Mouse (Mus musculus): ENCODE measurements at regions not wholly inside any gene's neighbourhood (a gene's known extent, or its start where the extent isn't known, plus 50 kb on each side); places are given as distances from the start of the nearest gene placed in this dataset.

GRCm38 (mm10) chr9:88269216-88269615, 57.8 kb upstream of the Nt5e start:
- H3K4me2 ChIP-seq (ENCODE audit: insufficient read depth, low read depth, poor library complexity, severe bottlenecking): no peak overlapping the region
- no peak overlapping the region for H3K4me3 ChIP-seq (replicated peaks in 1 of 3; ENCODE audit: low read depth in 2 of 3, low read length in 2 of 3, poor library complexity in 1 of 3)
- H3K9ac ChIP-seq (ENCODE audit: insufficient read depth, low read depth): no peak overlapping the region
- peaks cover 0 to 5% of the 10 kb centered on the region in 2 experiments; a peak in 1 of 4 replicates for H3K4me1 ChIP-seq (ENCODE audit: control insufficient read depth in 1 of 2, insufficient read depth in 2 of 2)
- no peaks in the 10 kb centered on the region for H3K36me3 ChIP-seq (replicated peaks in 1 of 2; ENCODE audit: control insufficient read depth in 1 of 2, insufficient read depth in 1 of 2, low read length in 1 of 2)
- no peak for TF ChIP-seq GABPA (IDR thresholded peaks at IDR 0.05; ENCODE audit: insufficient replicate concordance, low read depth, low read length)
- TF ChIP-seq NELFE (IDR thresholded peaks at IDR 0.05; ENCODE audit: low read depth, low read length): no peak
- TF ChIP-seq MAZ (IDR thresholded peaks at IDR 0.05; ENCODE audit: low read depth, low read length): no peak
- TF ChIP-seq UBTF (IDR thresholded peaks at IDR 0.05; ENCODE audit: low read depth, low read length): no peak
- no peak for TF ChIP-seq HCFC1 (IDR thresholded peaks at IDR 0.05; ENCODE audit: low read depth, low read length)
- TF ChIP-seq CHD2 (IDR thresholded peaks at IDR 0.05; ENCODE audit: low read length): no peak
- TF ChIP-seq USF2 (conservative IDR thresholded peaks at IDR 0.05; ENCODE audit: low read depth, low read length): no peak
- no peak for TF ChIP-seq ELF1 (IDR thresholded peaks at IDR 0.05; ENCODE audit: low read depth, low read length)
- no peak for TF ChIP-seq ZKSCAN1 (IDR thresholded peaks at IDR 0.05; ENCODE audit: borderline replicate concordance, low read depth, low read length)
- TF ChIP-seq POLR2AphosphoS2 (IDR thresholded peaks at IDR 0.05; ENCODE audit: low read depth, low read length): no peak
- TF ChIP-seq MAFK (IDR thresholded peaks at IDR 0.05; ENCODE audit: insufficient replicate concordance, low read length): no peak
- TF ChIP-seq MEF2A (IDR thresholded peaks at IDR 0.05; ENCODE audit: borderline replicate concordance, low read depth, low read length): no peak
- no peak for TF ChIP-seq MXI1 (IDR thresholded peaks at IDR 0.05; ENCODE audit: low read depth, low read length)
- TF ChIP-seq ZC3H11A (IDR thresholded peaks at IDR 0.05; ENCODE audit: low read depth, low read length): no peak
- no peak for DNase-seq (ENCODE audit: extremely low read depth)
- dilution Hi-C loops (cut with MboI; ENCODE audit: extremely low pct_ligation_motif_present, extremely low pct_unique_long_range_greater_than_20kb, low sequenced_read_pairs): no loop called here
- no peaks in the 10 kb centered on the region for H3K9me3 ChIP-seq (replicated peaks; ENCODE audit: low read length)
- H3K27ac ChIP-seq (ENCODE audit: insufficient read depth, low read depth): no peak overlapping the region
- H3K79me2 ChIP-seq (replicated peaks; ENCODE audit: control insufficient read depth, extremely low read depth, insufficient read depth, poor library complexity, severe bottlenecking): no peaks in the 10 kb centered on the region
- in situ Hi-C loops (cut with MboI; ENCODE audit: low pct_ligation_motif_present, low pct_unique_long_range_greater_than_20kb, low sequenced_read_pairs): no loop called here
- no peaks in the 10 kb centered on the region for H3K27me3 ChIP-seq (replicated peaks)

DNA sequence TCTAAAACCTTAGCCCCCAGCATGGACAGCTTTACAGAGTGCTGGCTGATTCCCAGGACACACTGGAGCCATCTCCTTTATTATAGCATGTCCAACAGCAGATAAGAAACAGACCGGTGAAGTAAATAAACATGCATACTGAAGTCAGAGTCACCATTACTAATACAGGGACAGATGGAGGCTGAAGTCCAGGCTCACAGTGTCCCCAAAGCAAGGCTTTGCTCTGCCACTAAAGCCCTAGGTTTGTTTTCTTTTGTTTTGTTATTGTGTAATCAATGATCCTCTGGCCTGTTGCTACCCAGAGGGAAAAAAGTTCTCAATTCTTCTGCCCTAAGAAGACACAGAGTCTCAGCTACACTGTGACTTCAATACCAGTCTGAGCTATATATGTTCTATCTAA, 56.2 kb upstream of the Nt5e start:
- no peaks in the 10 kb centered on the region for H3K79me2 ChIP-seq (replicated peaks; ENCODE audit: control insufficient read depth, extremely low read depth, insufficient read depth, poor library complexity, severe bottlenecking)
- dilution Hi-C loops (cut with MboI; ENCODE audit: extremely low pct_ligation_motif_present, extremely low pct_unique_long_range_greater_than_20kb, low sequenced_read_pairs): no loop called here
- no peak overlapping the region for H3K9ac ChIP-seq (ENCODE audit: insufficient read depth, low read depth)
- H3K9me3 ChIP-seq (replicated peaks; ENCODE audit: low read length): peaks cover 5% of the 10 kb centered on the region
- in situ Hi-C loops (cut with MboI; ENCODE audit: low pct_ligation_motif_present, low pct_unique_long_range_greater_than_20kb, low sequenced_read_pairs): no loop called here
- no peak for DNase-seq (ENCODE audit: extremely low read depth)
- peaks cover 0 to 5% of the 10 kb centered on the region in 2 experiments; a peak in 1 of 4 replicates for H3K4me1 ChIP-seq (ENCODE audit: control insufficient read depth in 1 of 2, insufficient read depth in 2 of 2)
- TF ChIP-seq E2F4 (IDR thresholded peaks at IDR 0.05; ENCODE audit: insufficient replicate concordance, low read depth, low read length) (no peak), ETS1 (conservative IDR thresholded peaks at IDR 0.05; ENCODE audit: low read depth, low read length) (no peak), MYC (IDR thresholded peaks at IDR 0.05; ENCODE audit: low read depth, low read length) (no peak), TBP (conservative IDR thresholded peaks at IDR 0.05; ENCODE audit: low read depth, low read length) (no peak), EP300 (IDR thresholded peaks at IDR 0.05; ENCODE audit: low read length) (no peak), JUN (IDR thresholded peaks at IDR 0.05; ENCODE audit: insufficient read depth, low read depth, low read length) (no peak), JUND (conservative IDR thresholded peaks at IDR 0.05; ENCODE audit: low read depth, low read length) (no peak), POLR2AphosphoS2 (IDR thresholded peaks at IDR 0.05; ENCODE audit: low read depth, low read length) (no peak), NELFE (IDR thresholded peaks at IDR 0.05; ENCODE audit: low read depth, low read length) (no peak), SMC3 (IDR thresholded peaks at IDR 0.05; ENCODE audit: low read depth, low read length) (no peak), CHD1 (IDR thresholded peaks at IDR 0.05; ENCODE audit: low read depth, low read length) (no peak), MAFK (IDR thresholded peaks at IDR 0.05; ENCODE audit: insufficient replicate concordance, low read length) (no peak), MAX (IDR thresholded peaks at IDR 0.05; ENCODE audit: low read length) (no peak), MXI1 (IDR thresholded peaks at IDR 0.05; ENCODE audit: low read depth, low read length) (no peak), UBTF (IDR thresholded peaks at IDR 0.05; ENCODE audit: low read depth, low read length) (no peak)
- no peak overlapping the region for H3K27ac ChIP-seq (ENCODE audit: insufficient read depth, low read depth)
- no peak overlapping the region for H3K4me3 ChIP-seq (replicated peaks in 1 of 3; ENCODE audit: low read depth in 2 of 3, low read length in 2 of 3, poor library complexity in 1 of 3)
- no peaks in the 10 kb centered on the region for H3K36me3 ChIP-seq (replicated peaks in 1 of 2; ENCODE audit: control insufficient read depth in 1 of 2, insufficient read depth in 1 of 2, low read length in 1 of 2)
- H3K27me3 ChIP-seq (replicated peaks): no peaks in the 10 kb centered on the region
- H3K4me2 ChIP-seq (ENCODE audit: insufficient read depth, low read depth, poor library complexity, severe bottlenecking): no peak overlapping the region
